Mouse (Mus musculus) lung, postnatal 0 days (tissue): ENCODE measurements at regions not wholly inside any gene's neighbourhood (a gene's known extent, or its start where the extent isn't known, plus 50 kb on each side); places are given as distances from the start of the nearest gene placed in this dataset.

Source experiments
- CTCF ChIP-seq: IDR thresholded peaks from 2 replicates; pipeline ENCODE4 v1.5.1; 2016; ENCODE audit warnings: antibody characterized with exemption, mild to moderate bottlenecking
- EP300 ChIP-seq: IDR thresholded peaks from 2 replicates; pipeline ENCODE4 v1.6.1; 2016; ENCODE audit warnings: antibody characterized with exemption, mild to moderate bottlenecking, control low read depth

- no peak for TF ChIP-seq CTCF
- no peak for TF ChIP-seq EP300
Observed at GRCm38 (mm10) chr6:148505325-148505724, 61.1 kb upstream of the Tmtc1 start.
